Mouse (Mus musculus) neutrophil, adult 5-6 weeks (primary cell): ENCODE results near the gene Hes1. TPM values are rescaled to one million over a fixed set of nuclear protein-coding genes. Genes with fewer than 3 reads are reported as not detected.
A peak's percentile ranks its signal among the peaks of the same experiment; 100 is the strongest.

Experiments
- ATAC-seq: fragments of 151-379, 151-347 bp; 2 replicates; pipeline ENCODE4 v1.8.0; 2017; ENCODE audit warnings: mild to moderate bottlenecking, moderate TSS enrichment; ENCODE audit not compliant: insufficient number of reproducible peaks, poor library complexity, low FRiP score, severe bottlenecking; ENCODE audit errors: extremely low read depth
- total RNA-seq: library from RNA; stranded (forward); fragments of 200-1000 nt; gene quantifications from 2 replicates; pipeline ENCODE4 v1.2.3, GENCODE M21; 2017

The Hes1 gene
- 11.2 and 19.8 TPM in 2 replicates for total RNA-seq

- ATAC-seq: peak; percentile 33; the same call in 1 of the 2 replicates
Measured at GRCm38 (mm10) chr16:30063984-30064453, at the start of gene Hes1. Gene Hes1 (plus strand): TSS chr16:30064384.

- ATAC-seq: no peak
Measured at GRCm38 (mm10) chr16:30016064-30016463, 48.1 kb upstream of the Hes1 start.

- no peak for ATAC-seq
Measured at GRCm38 (mm10) chr16:30020124-30020523, 44.1 kb upstream of the Hes1 start.

GRCm38 (mm10) chr16:30022352-30022751 is 41.8 kb upstream of the Hes1 start:
- ATAC-seq: no peak

- peak; percentile 54; the same call in 1 of the 2 replicates for ATAC-seq
Measured at GRCm38 (mm10) chr16:30022890-30023797, 41.0 kb upstream of the Hes1 start.

- ATAC-seq: peak; percentile 79
Measured at GRCm38 (mm10) chr16:30024681-30025262, 39.4 kb upstream of the Hes1 start.

- no peak for ATAC-seq
Measured at GRCm38 (mm10) chr16:30028184-30028583, 36.0 kb upstream of the Hes1 start.

GRCm38 (mm10) chr16:30029264-30030003 is 34.8 kb upstream of the Hes1 start:
- ATAC-seq: no peak

- no peak for ATAC-seq
Measured at GRCm38 (mm10) chr16:30032326-30032904, 31.8 kb upstream of the Hes1 start.

GRCm38 (mm10) chr16:30033390-30033789 is 30.8 kb upstream of the Hes1 start:
- no peak for ATAC-seq

- no peak for ATAC-seq
Measured at GRCm38 (mm10) chr16:30034001-30034400, 30.2 kb upstream of the Hes1 start.

- ATAC-seq: no peak
Measured at GRCm38 (mm10) chr16:30034521-30034920, 29.7 kb upstream of the Hes1 start.

GRCm38 (mm10) chr16:30034979-30035440 is 29.2 kb upstream of the Hes1 start:
- no peak for ATAC-seq

GRCm38 (mm10) chr16:30036104-30036503 is 28.1 kb upstream of the Hes1 start:
- no peak for ATAC-seq

GRCm38 (mm10) chr16:30038663-30039593 is 25.3 kb upstream of the Hes1 start:
- peak; percentile 93 for ATAC-seq

- ATAC-seq: no peak
Measured at GRCm38 (mm10) chr16:30039841-30040240, 24.3 kb upstream of the Hes1 start.

GRCm38 (mm10) chr16:30042859-30043258 is 21.3 kb upstream of the Hes1 start:
- ATAC-seq: no peak

GRCm38 (mm10) chr16:30045615-30046014 is 18.6 kb upstream of the Hes1 start:
- ATAC-seq: no peak
